Mouse (Mus musculus): ENCODE results near the gene Kdelr1. TPM values are rescaled to one million over a fixed set of nuclear protein-coding genes. Genes with fewer than 3 reads are reported as not detected.

The Kdelr1 gene
- polyA plus RNA-seq, 1 experiment: not detected

- peaks cover 78% of the 10 kb centered on the region for H3K4me1 ChIP-seq (ENCODE audit: control insufficient read depth, insufficient read depth, low read length)
- peak overlapping the region; percentile 81; the same call in 1 of the 2 replicates for H3K27ac ChIP-seq (ENCODE audit: insufficient read depth, low read depth, low read length)
- TF ChIP-seq POLR2A (IDR thresholded peaks at IDR 0.05; ENCODE audit: insufficient read depth, low read depth, low read length) (no peak), CTCF (IDR thresholded peaks at IDR 0.05; ENCODE audit: insufficient read depth, low read depth, low read length) (peak; percentile 33; the same call in 1 of the 2 replicates)
- WGBS: 77% methylated on average over 14 of the region's 14 CpGs
- H3K4me3 ChIP-seq (ENCODE audit: insufficient read depth, low read depth, low read length): no peak overlapping the region
These were observed 46.6 kb downstream of the Kdelr1 start for GRCm38 (mm10) chr7:45919083-45919671.

GRCm38 (mm10) chr7:45919761-45920160, 47.2 kb downstream of the Kdelr1 start:
- TF ChIP-seq CTCF (IDR thresholded peaks at IDR 0.05; ENCODE audit: insufficient read depth, low read depth, low read length): no peak
- no peak for TF ChIP-seq POLR2A (IDR thresholded peaks at IDR 0.05; ENCODE audit: insufficient read depth, low read depth, low read length)
- WGBS: 79% methylated on average over 4 of the region's 4 CpGs
- Histone ChIP-seq H3K4me3 (ENCODE audit: insufficient read depth, low read depth, low read length) (no peak overlapping the region), H3K4me1 (ENCODE audit: control insufficient read depth, insufficient read depth, low read length) (peaks cover 78% of the 10 kb centered on the region), H3K27ac (ENCODE audit: insufficient read depth, low read depth, low read length) (peak overlapping the region; percentile 81)

GRCm38 (mm10) chr7:45920583-45921241, 48.1 kb downstream of the Kdelr1 start:
- TF ChIP-seq POLR2A (IDR thresholded peaks at IDR 0.05; ENCODE audit: insufficient read depth, low read depth, low read length): no peak
- TF ChIP-seq CTCF (IDR thresholded peaks at IDR 0.05; ENCODE audit: insufficient read depth, low read depth, low read length): no peak
- peaks cover 71% of the 10 kb centered on the region for H3K4me1 ChIP-seq (ENCODE audit: control insufficient read depth, insufficient read depth, low read length)
- H3K27ac ChIP-seq (ENCODE audit: insufficient read depth, low read depth, low read length): peak overlapping the region; percentile 81
- H3K4me3 ChIP-seq (ENCODE audit: insufficient read depth, low read depth, low read length): peak overlapping the region; percentile 18
- 30% methylated on average over 9 of the region's 9 CpGs for WGBS

- H3K4me3 ChIP-seq (ENCODE audit: insufficient read depth, low read depth, low read length): peak within 1 kb of the TSS; percentile 18
These were observed 48.7 kb downstream of the Kdelr1 start, which contains the start of gene Emp3 for GRCm38 (mm10) chr7:45921242-45921621. Gene Emp3 (minus strand): TSS chr7:45921404.

GRCm38 (mm10) chr7:45921950-45922600, 49.5 kb downstream of the Kdelr1 start:
- peaks cover 61% of the 10 kb centered on the region for H3K4me1 ChIP-seq (ENCODE audit: control insufficient read depth, insufficient read depth, low read length)
- peak overlapping the region; percentile 35; the same call in 1 of the 2 replicates for H3K27ac ChIP-seq (ENCODE audit: insufficient read depth, low read depth, low read length)
- H3K4me3 ChIP-seq (ENCODE audit: insufficient read depth, low read depth, low read length): no peak overlapping the region
- 84% methylated on average over 12 of the region's 12 CpGs for WGBS
- no peak for TF ChIP-seq POLR2A (IDR thresholded peaks at IDR 0.05; ENCODE audit: insufficient read depth, low read depth, low read length)
- no peak for TF ChIP-seq CTCF (IDR thresholded peaks at IDR 0.05; ENCODE audit: insufficient read depth, low read depth, low read length)

More at GRCm38 (mm10) chr7:45921242-45921621, 48.7 kb downstream of the Kdelr1 start, which contains the start of gene Emp3:
- H3K4me1 ChIP-seq (ENCODE audit: control insufficient read depth, insufficient read depth, low read length): peaks cover 66% of the 10 kb centered on the region
- H3K27ac ChIP-seq (ENCODE audit: insufficient read depth, low read depth, low read length): peak within 1 kb of the TSS; percentile 81
- 31% methylated on average over 9 of the region's 9 CpGs for WGBS
- TF ChIP-seq POLR2A (IDR thresholded peaks at IDR 0.05; ENCODE audit: insufficient read depth, low read depth, low read length) (no peak), CTCF (IDR thresholded peaks at IDR 0.05; ENCODE audit: insufficient read depth, low read depth, low read length) (no peak)

- TF ChIP-seq CTCF (IDR thresholded peaks at IDR 0.05; ENCODE audit: insufficient read depth, low read depth, low read length) (no peak), POLR2A (IDR thresholded peaks at IDR 0.05; ENCODE audit: insufficient read depth, low read depth, low read length) (no peak; the same call in 1 of the 2 replicates)
These were observed 50.6 kb downstream of the Kdelr1 start for GRCm38 (mm10) chr7:45922928-45923761.

GRCm38 (mm10) chr7:45923762-45924428, 51.3 kb downstream of the Kdelr1 start, which contains the start of gene Ccdc114:
Gene Ccdc114 (plus strand): TSS chr7:45924072.
- peak within 1 kb of the TSS; percentile 62 for H3K4me3 ChIP-seq (ENCODE audit: insufficient read depth, low read depth, low read length)
- 9% methylated on average over 24 of the region's 24 CpGs for WGBS
- peak within 1 kb of the TSS; percentile 85 for H3K27ac ChIP-seq (ENCODE audit: insufficient read depth, low read depth, low read length)
- H3K4me1 ChIP-seq (ENCODE audit: control insufficient read depth, insufficient read depth, low read length): peaks cover 52% of the 10 kb centered on the region
- TF ChIP-seq CTCF (IDR thresholded peaks at IDR 0.05; ENCODE audit: insufficient read depth, low read depth, low read length) (no peak), POLR2A (IDR thresholded peaks at IDR 0.05; ENCODE audit: insufficient read depth, low read depth, low read length) (no peak)

More at GRCm38 (mm10) chr7:45922928-45923761, 50.6 kb downstream of the Kdelr1 start:
- peak overlapping the region; percentile 62 for H3K4me3 ChIP-seq (ENCODE audit: insufficient read depth, low read depth, low read length)
- H3K27ac ChIP-seq (ENCODE audit: insufficient read depth, low read depth, low read length): peak overlapping the region; percentile 85
- under 1% methylated on average over 37 of the region's 37 CpGs for WGBS
- H3K4me1 ChIP-seq (ENCODE audit: control insufficient read depth, insufficient read depth, low read length): peaks cover 50% of the 10 kb centered on the region

- peak overlapping the region; percentile 15; the same call in 1 of the 2 replicates for H3K4me3 ChIP-seq (ENCODE audit: insufficient read depth, low read depth, low read length)
- 28% methylated on average over 14 of the region's 14 CpGs for WGBS
- no peak overlapping the region; the same call in 1 of the 2 replicates for H3K27ac ChIP-seq (ENCODE audit: insufficient read depth, low read depth, low read length)
- no peak for TF ChIP-seq POLR2A (IDR thresholded peaks at IDR 0.05; ENCODE audit: insufficient read depth, low read depth, low read length)
- TF ChIP-seq CTCF (IDR thresholded peaks at IDR 0.05; ENCODE audit: insufficient read depth, low read depth, low read length): no peak
- H3K4me1 ChIP-seq (ENCODE audit: control insufficient read depth, insufficient read depth, low read length): peaks cover 49% of the 10 kb centered on the region
These were observed 51.9 kb downstream of the Kdelr1 start for GRCm38 (mm10) chr7:45924429-45924816.

Data from olfactory bulb, adult 2 months (tissue).